Mouse (Mus musculus) brain, embryonic 14.5 days (tissue): ENCODE data around the gene Trhde.

ENCODE experiments used
- CTCF ChIP-seq: fragments of 200-500 bp; IDR thresholded peaks from 2 replicates; pipeline ENCODE4 v1.5.1; 2012; ENCODE audit warnings: inconsistent platforms, mild to moderate bottlenecking, moderate library complexity, borderline replicate concordance; ENCODE audit not compliant: insufficient read depth, insufficient read length; ENCODE audit errors: extremely low read depth
- POLR2A ChIP-seq: fragments of 200-500 bp; IDR thresholded peaks from 2 replicates; pipeline ENCODE4 v1.6.1; 2012; ENCODE audit warnings: mild to moderate bottlenecking, inconsistent platforms, borderline replicate concordance; ENCODE audit not compliant: poor library complexity, insufficient read depth, insufficient read length, severe bottlenecking; ENCODE audit errors: extremely low read depth

GRCm38 (mm10) chr10:114742755-114743705, 59.1 kb downstream of the Trhde start:
- TF ChIP-seq POLR2A (no peak), CTCF (no peak)
